Mouse (Mus musculus) heart, adult 2 months (tissue): ENCODE results near the gene Pde8a. TPM values are rescaled to one million over a fixed set of nuclear protein-coding genes. Genes with fewer than 3 reads are reported as not detected.
A peak's percentile ranks its signal among the peaks of the same experiment; 100 is the strongest.

Experiments used
- DNase-seq, 2 experiments: peaks; one replicate each; pipeline ENCODE4 v3.0.0; 2021
- H3K27ac ChIP-seq: fragments of 200-600 bp; 2 replicates; pipeline ENCODE4 v1.8.1; 2022
- H3K27me3 ChIP-seq: fragments of 200-500 bp; 2 replicates; pipeline ENCODE4 v1.6.1; 2012; ENCODE audit warnings: mild to moderate bottlenecking, low read length, inconsistent platforms, mixed read lengths; ENCODE audit not compliant: control insufficient read depth, insufficient read depth
- H3K36me3 ChIP-seq: fragments of 200-500 bp; 2 replicates; pipeline ENCODE4 v1.6.1; 2012; ENCODE audit warnings: low read length, inconsistent platforms; ENCODE audit not compliant: control insufficient read depth, insufficient read depth
- H3K4me1 ChIP-seq: fragments of 200-500 bp; 2 replicates; pipeline ENCODE4 v1.6.1; 2011; ENCODE audit warnings: low read length; ENCODE audit not compliant: control insufficient read depth, insufficient read depth
- H3K4me3 ChIP-seq: fragments of 200-600 bp; 2 replicates; pipeline ENCODE4 v1.8.1; 2022
- H3K79me2 ChIP-seq: fragments of 200-500 bp; replicated peaks from 2 replicates; pipeline ENCODE4 v1.6.1; 2012; ENCODE audit warnings: mild to moderate bottlenecking, inconsistent platforms, low read length, moderate library complexity, mixed read lengths; ENCODE audit not compliant: control insufficient read depth, insufficient read depth
- H3K9ac ChIP-seq: fragments of 200-500 bp; 2 replicates; pipeline ENCODE4 v1.6.1; 2012; ENCODE audit warnings: low read depth, mild to moderate bottlenecking, control low read depth, inconsistent platforms, low read length, mixed read lengths
- CTCF ChIP-seq: fragments of 200-600 bp; IDR thresholded peaks from 2 replicates; pipeline ENCODE4 v1.8.1; 2022; ENCODE audit warnings: antibody characterized with exemption, mild to moderate bottlenecking, moderate library complexity
- EP300 ChIP-seq: fragments of 200-500 bp; IDR thresholded peaks from 2 replicates; pipeline ENCODE4 v1.6.1; 2011; ENCODE audit warnings: low read depth, low read length, control low read depth; ENCODE audit not compliant: insufficient read depth
- POLR2A ChIP-seq: fragments of 200-500 bp; IDR thresholded peaks from 2 replicates; pipeline ENCODE4 v1.6.1; 2011; ENCODE audit warnings: mild to moderate bottlenecking, low read depth, low read length, control low read depth; ENCODE audit not compliant: insufficient read depth
- WGBS: fragments of 180-500 bp; shearing (Covaris S2); methylation state at CpG from one replicate; pipeline ENCODE4 v1.1.7; 2018; 5-methylcytosine and 5-hydroxymethylcytosine counted together
- intact Hi-C: fragments of 180-260 bp; cut with DNase I; formaldehyde crosslinking; loops from one replicate; pipeline ENCODE4 v1.15.1; 2025
- polyA plus RNA-seq: library from polyadenylated mRNA; depleted of rRNA; stranded (reverse); fragments of >200 nt; gene quantifications from 2 replicates; pipeline ENCODE4 v1.2.3, GENCODE M21; 2012
- total RNA-seq, 2 experiments: library from RNA; stranded (reverse); gene quantifications; 2 replicates each; pipeline ENCODE4 v1.2.3; 2021

Gene Pde8a
- total and polyA plus RNA-seq, 3 experiments: 7.8 to 13.0 (median 12.2) TPM

- H3K27me3 ChIP-seq: no peaks in the 10 kb centered on the region
- H3K27ac ChIP-seq: no peak overlapping the region
- H3K4me3 ChIP-seq: no peak overlapping the region
- 41% methylated on average over 3 of the region's 3 CpGs for WGBS
- 0 out of 2 replicates have a peak, but pooled peaks cover 1% of the 10 kb centered on the region for H3K79me2 ChIP-seq
- no peaks in the 10 kb centered on the region for H3K36me3 ChIP-seq
- H3K9ac ChIP-seq: no peak overlapping the region
- intact Hi-C loops: no loop called here
- no peak for TF ChIP-seq POLR2A
- TF ChIP-seq CTCF: no peak
- TF ChIP-seq EP300: no peak
- no peaks in the 10 kb centered on the region; the same call in 1 of the 2 replicates for H3K4me1 ChIP-seq
- no peak for DNase-seq
Measured at GRCm38 (mm10) chr7:81272908-81273307, 59.5 kb downstream of the Pde8a start.

GRCm38 (mm10) chr7:81278966-81279365 is 65.6 kb downstream of the Pde8a start:
- Histone ChIP-seq H3K4me3 (no peak overlapping the region), H3K79me2 (no peaks in the 10 kb centered on the region), H3K27ac (no peak overlapping the region), H3K4me1 (no peaks in the 10 kb centered on the region), H3K36me3 (no peaks in the 10 kb centered on the region), H3K9ac (no peak overlapping the region), H3K27me3 (no peaks in the 10 kb centered on the region)
- DNase-seq: no peak
- intact Hi-C loops: no loop called here
- TF ChIP-seq EP300 (no peak), CTCF (no peak), POLR2A (no peak)
- WGBS: 91% methylated on average over 6 of the region's 6 CpGs

GRCm38 (mm10) chr7:81281240-81281639 is 67.8 kb downstream of the Pde8a start:
- DNase-seq: no peak
- no peak overlapping the region for H3K27ac ChIP-seq
- no peaks in the 10 kb centered on the region for H3K79me2 ChIP-seq
- no peak overlapping the region for H3K9ac ChIP-seq
- no peaks in the 10 kb centered on the region for H3K4me1 ChIP-seq
- WGBS: 61% methylated on average over 1 of the region's 1 CpGs
- H3K36me3 ChIP-seq: no peaks in the 10 kb centered on the region
- H3K27me3 ChIP-seq: no peaks in the 10 kb centered on the region
- intact Hi-C loops: no loop called here
- H3K4me3 ChIP-seq: no peak overlapping the region
- no peak for TF ChIP-seq EP300
- TF ChIP-seq CTCF: no peak
- no peak for TF ChIP-seq POLR2A

- no peak overlapping the region for H3K4me3 ChIP-seq
- H3K4me1 ChIP-seq: no peaks in the 10 kb centered on the region
- 73% methylated on average over 7 of the region's 7 CpGs for WGBS
- H3K27ac ChIP-seq: no peak overlapping the region
- H3K9ac ChIP-seq: no peak overlapping the region
- H3K36me3 ChIP-seq: no peaks in the 10 kb centered on the region
- intact Hi-C loops: no loop called here
- H3K79me2 ChIP-seq: no peaks in the 10 kb centered on the region
- DNase-seq: no peak
- no peak for TF ChIP-seq EP300
- TF ChIP-seq CTCF: no peak
- no peak for TF ChIP-seq POLR2A
- H3K27me3 ChIP-seq: no peaks in the 10 kb centered on the region
Measured at GRCm38 (mm10) chr7:81286456-81286855, 73.1 kb downstream of the Pde8a start.

- DNase-seq: no peak
- Histone ChIP-seq H3K4me1 (no peaks in the 10 kb centered on the region), H3K27me3 (no peaks in the 10 kb centered on the region), H3K79me2 (no peaks in the 10 kb centered on the region), H3K27ac (no peak overlapping the region), H3K4me3 (no peak overlapping the region), H3K36me3 (no peaks in the 10 kb centered on the region), H3K9ac (no peak overlapping the region)
- TF ChIP-seq CTCF: peak; percentile 51
- TF ChIP-seq POLR2A: no peak
- WGBS: 59% methylated on average over 8 of the region's 8 CpGs
- intact Hi-C loops: no loop called here
Measured at GRCm38 (mm10) chr7:81286946-81287345, 73.5 kb downstream of the Pde8a start.

GRCm38 (mm10) chr7:81295169-81295568 is 81.8 kb downstream of the Pde8a start:
- intact Hi-C loops: no loop called here
- Histone ChIP-seq H3K27me3 (no peaks in the 10 kb centered on the region), H3K27ac (no peak overlapping the region), H3K36me3 (no peaks in the 10 kb centered on the region), H3K4me1 (no peaks in the 10 kb centered on the region), H3K79me2 (no peaks in the 10 kb centered on the region), H3K9ac (no peak overlapping the region), H3K4me3 (no peak overlapping the region)
- no peak for DNase-seq
- WGBS: 87% methylated on average over 2 of the region's 2 CpGs
- no peak for TF ChIP-seq CTCF
- no peak for TF ChIP-seq EP300
